Mouse (Mus musculus) cerebellum, adult 9-11 months (tissue): ENCODE measurements around the gene Islr.
A peak's percentile ranks its signal among the peaks of the same experiment; 100 is the strongest.

Experiments
- DNase-seq: peaks from one replicate; pipeline ENCODE4 v3.0.0; 2022

Gene Islr

DNA sequence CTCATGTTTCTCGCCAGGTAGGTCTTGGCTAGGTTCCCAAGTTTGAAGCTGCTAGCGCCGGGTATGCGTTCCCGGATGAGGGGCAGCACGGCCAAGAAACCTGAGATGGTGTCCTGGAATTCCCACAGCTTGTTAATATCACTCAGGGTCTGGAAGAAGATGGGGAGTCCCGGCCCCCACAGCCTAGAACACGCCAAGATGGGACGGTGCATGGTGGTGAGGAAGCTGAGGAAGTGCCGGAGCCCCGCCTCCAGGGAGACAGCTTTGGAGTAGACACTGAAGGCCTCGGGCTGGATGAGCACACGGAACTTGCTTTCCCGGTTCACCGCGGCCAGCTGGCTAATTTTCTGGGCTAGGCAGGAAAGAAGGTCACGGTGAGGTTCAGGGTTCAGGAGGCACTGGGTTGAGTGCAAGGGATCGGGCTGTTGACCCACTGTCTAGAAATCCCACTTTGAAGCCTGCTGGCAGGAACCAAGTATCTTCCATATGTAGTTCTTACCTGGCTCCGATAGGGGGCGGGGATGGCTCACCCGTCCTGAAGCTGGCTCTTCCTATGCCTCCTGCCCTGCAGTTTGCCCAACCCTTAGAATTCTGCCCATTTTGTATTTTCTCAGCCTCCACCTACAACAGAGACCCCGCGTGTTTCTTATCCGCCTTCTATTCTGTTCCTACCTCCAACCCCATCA lies 16.3 kb upstream of the Islr start:
- DNase-seq, result peak; percentile 33

DNA sequence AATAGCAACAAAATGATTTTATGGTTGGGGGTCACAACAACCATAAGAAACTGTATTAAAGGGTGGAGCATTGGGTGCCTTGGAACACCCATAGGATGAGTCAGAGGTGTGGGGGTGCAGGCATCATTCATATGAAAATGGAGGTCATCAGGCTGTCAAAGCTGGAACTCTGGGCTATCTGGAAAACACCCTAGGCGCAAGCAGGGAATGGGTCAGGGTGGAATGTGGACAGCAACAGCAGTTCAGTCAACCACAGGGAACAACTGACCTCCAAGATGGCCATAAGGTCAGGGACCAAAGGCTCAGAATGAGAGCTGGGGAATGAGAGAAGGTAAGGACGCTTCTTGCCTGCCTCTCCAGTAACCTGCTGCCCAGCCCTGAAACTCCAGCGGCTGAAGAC lies 14.4 kb upstream of the Islr start:
- DNase-seq, result no peak

DNA sequence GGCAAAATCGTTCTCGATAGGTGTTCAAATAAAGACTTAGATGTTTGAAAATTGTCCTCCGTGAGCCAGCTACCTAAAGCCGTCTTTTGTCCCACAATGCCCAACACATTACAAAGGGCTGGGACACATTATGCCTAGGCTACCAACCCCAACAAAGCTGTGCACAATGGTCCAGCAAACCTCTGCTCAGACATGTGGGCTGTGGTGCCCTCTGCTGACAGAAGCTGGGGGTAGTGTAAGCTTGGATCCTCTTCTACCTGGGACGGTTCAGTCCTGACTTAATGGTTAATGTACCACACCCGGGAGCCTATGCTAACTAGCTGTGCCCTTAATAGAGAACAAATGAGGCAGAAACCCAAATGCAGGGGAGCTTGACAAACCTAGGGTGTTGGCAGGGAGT lies 12.3 kb upstream of the Islr start:
- DNase-seq, result no peak

DNA sequence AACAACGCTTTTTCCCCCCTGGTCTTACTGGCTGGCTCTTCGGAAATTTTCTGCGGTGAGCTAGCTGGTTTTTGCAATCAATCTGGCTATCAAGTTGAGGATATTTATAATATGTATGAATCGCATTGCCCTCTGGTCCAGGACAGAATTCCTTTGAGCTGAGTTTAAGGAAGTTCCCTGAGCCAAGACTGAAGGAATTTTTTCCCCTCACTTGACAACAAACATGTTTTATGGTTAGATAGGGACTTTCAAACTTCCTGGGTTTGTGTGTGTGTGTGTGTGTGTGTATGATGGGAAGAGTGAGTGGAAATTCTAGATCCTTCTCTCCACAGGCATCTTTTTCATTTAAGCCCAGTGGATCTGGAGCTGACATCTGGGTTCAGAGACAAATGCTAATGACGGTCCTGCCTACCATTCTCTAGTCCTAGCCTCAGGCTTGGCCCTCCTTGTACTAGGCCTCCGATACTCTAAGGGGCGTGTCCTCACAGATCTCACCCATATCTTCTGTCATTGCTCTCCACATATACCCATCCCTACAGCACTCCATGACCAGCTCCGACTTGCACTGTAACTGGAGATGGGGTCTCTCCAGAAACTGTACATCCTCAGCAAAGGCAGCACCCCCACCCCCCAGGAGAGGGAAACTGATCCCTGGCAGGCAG lies 10.5 kb upstream of the Islr start:
- no peak for DNase-seq

DNA sequence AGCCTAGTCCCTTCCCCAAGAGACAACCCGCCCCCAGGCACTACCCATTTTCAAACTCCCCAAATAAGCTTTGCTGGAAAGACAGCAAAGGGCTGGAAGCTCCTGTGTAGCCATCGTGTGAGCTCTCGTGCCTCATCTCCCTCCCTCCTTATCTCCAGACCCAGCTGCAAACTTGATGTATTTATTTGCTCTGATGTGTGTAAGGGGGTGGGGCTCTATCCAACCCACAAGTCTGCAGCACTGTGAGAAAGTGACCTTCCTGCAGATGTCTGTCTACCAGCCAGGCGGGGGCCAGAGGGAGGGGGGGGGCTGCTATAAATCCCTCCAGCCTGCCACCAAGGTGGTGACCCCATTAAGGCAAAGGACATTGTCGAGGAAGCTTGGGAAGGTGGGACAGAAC lies 9.8 kb upstream of the Islr start:
- DNase-seq, result no peak

DNA sequence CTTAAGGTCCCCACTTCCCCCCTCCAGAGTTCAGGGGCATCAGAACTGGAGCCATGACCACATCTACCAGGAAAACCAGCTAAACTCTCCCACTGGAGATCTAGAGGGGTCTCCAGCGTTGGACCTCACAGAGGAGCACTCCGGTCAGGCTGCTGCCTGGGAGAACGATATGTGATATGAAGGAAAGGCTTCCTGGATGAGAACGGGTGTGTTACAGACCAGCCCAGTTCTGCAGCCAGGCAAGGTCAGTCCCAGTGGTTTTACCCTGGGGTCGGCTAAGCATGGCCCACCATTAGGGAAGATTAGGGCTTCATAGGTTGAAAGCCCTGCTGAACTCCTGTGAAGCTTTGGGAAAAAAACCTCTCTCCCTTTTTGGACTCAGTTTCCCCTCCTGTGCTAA lies 9.3 kb upstream of the Islr start:
- DNase-seq, result no peak

DNA sequence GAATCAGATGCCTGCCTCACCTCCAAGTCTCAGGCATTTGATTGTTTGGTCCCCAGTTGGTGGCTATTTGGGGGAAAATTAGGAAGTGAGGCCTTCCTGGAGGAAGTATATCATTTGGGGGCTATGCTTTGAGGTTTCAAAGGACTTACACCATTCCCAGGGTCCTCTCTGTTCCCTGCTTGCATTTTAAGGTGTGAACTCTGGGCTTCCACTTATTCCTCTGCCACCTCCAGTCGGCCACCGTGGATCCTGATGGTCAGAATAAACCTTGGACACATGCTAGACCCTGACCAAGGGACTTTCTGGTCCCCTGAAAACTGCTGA lies 6.2 kb upstream of the Islr start:
- DNase-seq, result no peak

DNA sequence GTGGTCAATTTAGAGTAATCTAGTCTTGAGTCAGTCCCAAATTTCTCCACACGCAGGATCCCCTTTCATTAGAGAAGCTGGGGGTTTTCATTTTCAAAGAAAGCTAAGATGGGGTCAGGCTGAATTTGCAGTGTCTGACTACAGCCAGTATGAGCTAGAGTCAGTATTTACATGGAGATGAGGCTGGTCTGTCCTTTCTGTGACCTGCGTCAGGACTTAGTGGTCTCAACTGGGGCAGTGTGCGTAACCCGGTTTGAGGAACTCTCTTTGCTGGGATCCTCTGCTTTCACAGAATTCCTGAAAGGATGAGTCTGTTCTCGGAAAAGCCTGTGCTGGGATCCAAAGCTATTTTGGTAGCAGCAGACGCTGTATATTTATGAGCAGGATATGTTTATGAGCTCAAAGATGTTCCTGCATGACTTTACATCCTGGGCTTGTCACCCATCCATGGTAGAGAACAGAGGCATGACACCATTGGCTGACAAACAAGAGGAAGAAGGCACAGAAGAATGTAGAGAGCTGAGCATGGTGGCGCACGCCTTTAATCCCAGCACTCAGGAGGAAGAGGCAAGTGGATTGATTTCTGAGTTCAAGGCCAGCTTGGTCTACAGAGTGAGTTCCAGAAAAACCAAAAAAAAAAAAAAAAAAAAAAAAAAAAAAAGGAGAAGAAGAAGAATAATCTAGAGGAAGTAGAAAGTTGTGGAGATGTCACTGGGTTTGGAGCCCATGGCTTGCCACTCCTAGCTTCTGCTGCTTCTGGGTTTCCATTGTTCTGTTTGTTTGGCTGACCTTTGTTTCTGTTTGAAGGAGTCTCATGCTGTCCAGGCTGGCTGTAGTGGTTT lies 5.6 kb upstream of the Islr start:
- no peak for DNase-seq

DNA sequence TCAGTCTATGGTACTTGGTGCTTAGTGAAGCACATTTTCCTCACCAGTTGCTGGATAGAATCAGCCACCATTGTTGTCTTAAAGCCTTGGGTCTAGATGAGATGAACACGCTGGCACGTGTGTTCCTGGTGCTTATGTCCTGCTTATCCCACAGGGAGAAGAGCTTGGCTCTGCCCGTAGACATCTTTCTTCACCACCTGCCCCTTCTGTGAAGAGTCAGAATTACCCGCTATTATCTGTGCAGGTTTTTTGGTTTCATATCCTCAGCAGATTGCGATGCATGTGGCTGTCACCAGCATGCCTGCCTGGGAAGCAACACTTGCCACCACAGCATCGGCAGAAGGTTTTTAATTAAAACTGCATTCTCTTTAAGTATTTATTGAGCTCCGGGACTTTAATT lies 1.9 kb upstream of the Islr start:
- DNase-seq, result no peak

DNA sequence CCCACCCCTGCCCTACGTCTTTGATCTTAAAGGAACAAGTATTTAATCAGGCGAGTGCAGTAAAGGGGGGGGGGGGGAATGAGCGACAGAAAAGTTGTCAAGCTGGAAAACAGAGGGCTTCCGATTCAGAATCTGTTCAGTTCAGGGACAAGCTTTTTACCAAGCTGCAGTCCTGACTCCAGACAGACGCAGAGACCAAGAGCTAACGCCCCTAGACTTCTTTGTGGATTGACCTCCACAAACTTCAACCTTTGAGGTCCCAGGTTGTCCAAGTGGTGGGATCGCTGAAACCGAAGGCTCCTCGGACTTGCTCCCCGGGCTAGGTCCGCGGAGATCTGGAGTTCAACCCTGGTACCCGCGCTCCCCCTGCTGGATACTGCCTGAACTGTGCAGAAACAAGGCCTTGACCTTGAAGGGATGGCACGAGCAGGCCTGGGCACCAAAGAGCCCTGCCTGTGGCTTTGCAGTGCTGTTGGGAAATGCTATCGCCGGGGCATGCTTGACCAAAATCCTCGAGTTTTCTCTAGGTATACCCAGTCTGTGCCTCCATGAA lies 418 bp upstream of the Islr start:
- peak; percentile 83 for DNase-seq

DNA sequence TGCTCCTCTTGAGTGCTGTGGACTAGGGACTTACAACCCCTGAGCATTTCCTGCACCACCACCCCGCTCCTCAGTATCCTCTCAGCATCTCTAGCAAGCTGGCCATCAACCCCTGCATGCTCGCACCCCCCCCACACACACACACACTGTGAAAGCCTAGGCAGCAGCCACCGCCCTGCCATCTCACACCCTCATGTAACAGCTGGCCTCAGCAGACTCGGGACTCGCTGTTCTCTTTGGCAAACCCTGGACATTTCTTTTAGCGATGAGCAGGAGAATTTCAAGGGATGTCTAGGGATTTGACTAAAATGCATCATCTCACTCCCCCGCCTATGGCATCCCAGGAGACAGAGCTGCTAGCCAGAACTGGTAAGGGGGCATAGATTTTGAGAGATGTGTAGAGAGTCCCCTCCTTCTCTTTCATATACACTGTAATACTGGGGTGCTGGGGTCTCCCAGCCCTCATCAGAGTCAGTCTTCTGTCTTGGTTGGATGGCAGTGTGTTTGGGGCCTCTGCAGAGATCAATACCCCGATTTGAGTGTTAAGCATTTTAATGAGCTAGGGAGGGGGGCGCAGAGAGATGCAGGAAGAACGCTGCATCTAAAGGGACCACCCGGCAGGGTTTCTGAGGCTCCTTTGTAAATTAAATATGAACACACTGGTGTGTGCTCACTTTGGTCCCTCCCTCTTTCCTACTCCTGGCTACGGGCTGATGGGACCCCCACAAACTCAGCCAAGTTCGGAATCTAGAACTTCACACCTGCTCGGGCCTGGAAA lies 1.2 kb downstream of the Islr start:
- DNase-seq, result no peak

DNA sequence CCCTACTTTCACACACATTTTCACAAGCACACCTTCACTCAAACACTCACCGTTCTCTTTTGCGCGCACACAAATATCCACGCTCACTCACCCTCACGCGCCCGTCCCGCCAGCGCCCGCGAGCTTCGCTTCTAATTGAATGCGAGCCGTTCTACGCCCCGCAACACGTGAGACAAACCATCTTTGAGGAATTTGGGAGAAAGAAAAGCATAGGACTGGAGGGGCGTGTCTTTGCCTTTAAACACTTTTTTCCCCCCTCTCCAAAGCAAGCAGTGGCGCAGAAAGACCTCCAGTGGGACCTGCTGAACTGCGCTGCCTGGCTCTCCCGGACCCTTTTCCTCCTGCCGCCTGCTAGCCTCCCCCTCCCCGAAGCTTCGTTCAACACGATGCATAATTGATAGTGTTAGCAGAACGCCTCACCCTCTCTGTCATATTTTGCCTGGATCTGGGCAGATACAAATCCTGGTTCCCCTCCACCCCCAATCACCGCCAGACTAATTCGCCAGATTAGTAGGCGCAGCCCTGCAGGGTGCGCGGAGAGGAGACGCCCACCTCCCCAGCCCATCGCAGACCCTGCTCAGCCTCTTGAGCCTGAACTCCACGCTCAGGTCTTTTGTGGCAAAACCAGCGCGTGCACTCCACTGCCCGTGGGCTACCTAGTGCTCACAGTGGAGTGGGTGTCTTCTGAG lies 2.1 kb downstream of the Islr start:
- DNase-seq, result no peak

DNA sequence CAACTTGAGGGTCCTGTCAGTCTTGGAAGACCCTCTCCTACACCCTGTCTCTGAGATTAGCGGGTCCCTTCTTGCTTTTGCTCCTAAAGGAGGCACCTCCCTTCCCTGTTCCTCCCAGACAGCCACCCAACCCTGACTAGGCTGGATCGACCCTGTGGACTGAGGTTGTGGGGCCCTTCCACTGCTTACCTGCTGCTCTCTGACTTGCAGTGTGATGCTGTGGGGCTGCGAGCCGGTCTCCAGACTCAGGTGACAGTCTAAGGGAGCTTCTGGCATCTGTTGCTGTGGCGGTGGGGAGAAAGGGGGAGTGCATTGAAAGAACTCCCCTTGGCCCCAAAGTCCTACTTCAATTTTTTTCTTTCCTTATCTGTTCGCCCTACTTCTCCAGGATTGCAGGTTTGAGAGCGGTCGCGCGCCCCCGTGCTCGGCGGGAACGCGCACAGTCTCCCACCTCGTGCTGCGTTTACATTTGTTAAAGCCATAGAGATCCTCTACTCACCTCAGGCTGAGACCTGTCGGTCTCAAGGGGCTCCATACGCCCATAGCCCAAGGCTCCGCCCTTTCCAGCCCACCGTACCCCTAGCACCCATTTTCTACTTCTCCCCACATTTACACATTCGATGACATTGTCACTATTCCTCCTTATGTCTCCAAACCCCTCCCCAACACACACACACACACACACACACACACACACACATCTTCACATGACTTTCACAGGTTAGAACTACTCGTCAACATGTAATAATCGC lies 2.8 kb downstream of the Islr start:
- no peak for DNase-seq

DNA sequence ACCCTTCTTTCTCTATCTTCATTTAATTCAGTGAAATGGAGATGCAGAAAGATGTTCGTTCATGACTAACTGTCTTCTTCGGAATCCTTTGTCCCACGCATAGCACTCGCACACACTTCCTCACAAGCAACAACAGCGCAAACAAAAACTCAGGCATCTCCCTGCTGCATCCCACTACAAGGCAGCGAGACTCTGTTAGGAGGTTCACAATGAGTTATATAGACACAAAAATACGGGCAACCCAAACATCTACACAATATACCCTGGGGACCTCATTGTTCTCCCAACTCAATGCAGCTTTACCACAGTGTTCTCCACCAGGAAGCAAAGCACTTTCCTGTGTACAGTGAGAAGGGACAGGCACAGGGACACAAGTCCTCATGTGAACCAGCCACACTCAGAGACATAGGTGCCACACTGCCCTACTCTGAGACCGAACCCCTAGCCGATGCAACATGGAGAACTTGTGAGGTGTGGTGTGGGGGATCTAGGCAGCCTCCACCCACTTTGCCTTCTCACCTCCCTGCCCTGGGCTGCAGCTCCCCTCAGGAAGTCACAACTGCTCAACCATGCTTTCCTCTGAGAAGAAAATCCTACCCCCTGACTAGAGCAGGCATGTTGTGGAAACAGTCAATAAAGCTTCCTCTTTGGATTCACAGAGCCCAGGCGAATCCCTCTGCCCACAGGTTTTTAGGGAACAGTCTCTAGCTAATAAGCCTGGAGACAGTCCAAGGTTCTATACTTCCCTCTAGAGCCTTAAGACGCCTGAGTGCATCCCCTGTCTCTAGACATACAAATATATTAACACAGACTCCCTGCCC lies 3.6 kb downstream of the Islr start:
- no peak for DNase-seq

DNA sequence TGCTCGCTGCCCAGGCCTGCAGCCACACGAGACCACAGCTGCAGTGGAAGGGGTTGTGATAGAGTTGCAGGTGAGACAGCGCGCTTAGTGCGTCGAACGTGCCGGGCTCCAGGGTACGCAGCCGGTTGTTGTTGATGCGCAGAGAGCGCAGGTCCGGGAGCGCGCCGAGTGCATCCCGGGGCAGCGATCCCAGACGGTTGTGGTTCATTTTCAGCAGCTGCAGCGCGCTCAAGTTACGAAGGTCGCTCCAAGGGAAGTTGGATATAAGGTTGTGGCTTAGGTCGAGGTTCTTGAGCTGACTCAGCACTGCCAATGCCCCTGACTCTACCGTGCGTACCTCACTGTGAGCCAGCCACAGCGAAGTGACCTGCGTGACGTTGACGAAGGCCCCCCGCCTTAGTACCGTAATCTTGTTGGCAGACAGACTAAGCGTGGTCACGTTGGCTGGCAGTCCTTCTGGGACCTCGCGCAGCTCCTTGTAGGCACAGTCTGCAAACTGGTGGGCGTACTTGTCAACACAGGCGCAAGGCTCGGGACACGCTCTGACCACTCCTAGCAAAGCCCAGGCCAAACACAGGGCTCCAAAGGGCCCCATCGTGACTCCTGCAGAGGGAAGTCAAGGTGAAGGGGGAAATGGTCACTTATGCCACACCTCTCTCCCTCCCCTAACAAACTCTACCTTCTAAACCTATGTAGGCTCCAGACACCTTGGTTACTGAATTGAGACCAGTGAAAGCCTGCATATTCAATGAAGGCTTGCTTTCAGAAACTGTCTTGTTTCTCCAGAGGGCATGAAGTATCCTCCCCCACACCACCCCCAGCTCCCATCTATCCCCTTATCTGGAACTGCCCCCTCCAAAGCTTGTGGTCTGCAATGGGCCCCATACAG lies 4.5 kb downstream of the Islr start:
- no peak for DNase-seq

DNA sequence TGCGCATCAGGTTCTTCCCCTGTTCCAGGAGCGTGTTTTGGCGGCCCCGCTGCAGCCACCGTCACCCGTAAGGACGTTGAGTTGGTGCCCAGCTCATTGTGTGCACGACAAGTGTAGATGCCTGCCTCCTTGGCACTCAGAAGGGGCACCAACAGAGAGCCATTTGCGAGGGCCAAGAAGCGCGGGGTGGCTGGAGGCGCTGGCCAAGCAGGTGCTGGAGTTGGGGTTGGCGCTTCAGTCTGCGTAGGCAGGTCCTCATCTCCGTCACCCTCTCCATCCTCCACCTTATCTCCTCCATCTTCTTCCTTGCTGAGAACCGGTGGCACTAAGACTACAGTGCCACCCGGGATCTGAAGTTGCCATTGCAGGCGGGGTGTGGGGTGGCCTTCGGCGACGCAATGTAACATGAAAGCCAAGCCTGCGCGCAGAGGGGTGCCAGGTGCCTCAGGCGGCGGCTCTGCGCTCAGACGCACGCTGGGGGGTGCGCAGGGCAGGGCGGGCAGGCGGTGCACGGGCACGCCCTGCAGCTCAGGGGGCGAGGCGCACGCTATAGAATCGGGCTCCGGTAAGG lies 5.2 kb downstream of the Islr start:
- peak; percentile 46 for DNase-seq

DNA sequence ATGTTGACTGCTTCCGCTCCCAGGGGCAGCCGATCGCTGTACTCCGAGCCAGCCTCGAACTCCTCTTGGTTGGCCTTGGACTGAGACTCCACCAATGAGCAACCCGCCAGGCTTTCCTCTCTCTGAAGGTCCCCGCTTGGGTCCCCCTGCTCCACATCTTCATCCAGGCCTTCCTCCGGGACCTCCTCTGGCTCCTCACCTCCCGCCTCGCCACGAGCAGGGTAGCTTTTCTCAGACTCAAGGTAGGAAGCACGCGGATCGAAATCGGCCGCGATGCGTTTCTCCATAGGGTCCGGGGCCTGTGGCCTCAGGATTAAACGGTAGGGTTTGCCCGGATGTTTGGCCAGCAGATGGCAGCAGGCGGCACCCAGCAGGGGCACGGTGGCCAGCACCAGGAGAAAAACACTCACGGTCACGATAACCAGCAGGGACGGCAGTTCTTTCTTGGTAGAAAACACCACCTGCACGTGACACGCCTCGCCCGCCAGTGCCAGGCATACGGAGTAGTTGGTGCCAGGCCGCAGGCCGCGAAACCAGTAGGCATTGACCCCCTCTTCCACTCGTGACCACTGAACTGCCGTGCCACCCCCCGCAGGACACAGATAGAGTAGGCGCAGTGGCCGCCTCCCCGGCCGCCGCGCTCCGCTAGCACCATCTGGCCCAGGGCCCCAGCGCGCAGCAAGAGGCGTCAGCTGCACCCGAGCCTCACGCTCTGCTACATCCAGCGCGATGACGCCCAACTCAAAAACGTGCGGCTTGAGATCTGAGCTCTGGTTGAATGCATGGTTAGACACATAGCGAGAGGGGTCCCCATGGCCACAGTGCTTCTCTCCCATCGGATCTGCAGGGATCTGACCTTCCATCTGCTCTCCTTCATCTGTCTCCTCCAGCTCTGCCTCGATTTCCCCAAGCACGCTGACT lies 6.1 kb downstream of the Islr start:
- peak; percentile 35 for DNase-seq
